Mouse (Mus musculus) heart, embryonic 14.5 days (tissue): ENCODE measurements around the gene Tspan11. TPM values are rescaled to one million over a fixed set of nuclear protein-coding genes. Genes with fewer than 3 reads are reported as not detected.

Experiments
- ATAC-seq: fragments of 200-750 bp; cut with Nextera tagmentation; 2 replicates; pipeline ENCODE4 v1.8.0; 2017; ENCODE audit warnings: low read depth, moderate TSS enrichment; ENCODE audit not compliant: insufficient number of reproducible peaks, insufficient read depth, low FRiP score
- H3K27ac ChIP-seq, 2 experiments: fragments of 200-500 bp in 1 of 2; fragments of 300-500 bp in 1 of 2; sonication (generic) in 1 of 2; replicated peaks in 1 of 2; 2 replicates each; pipeline ENCODE4 v1.5.1; 2012 to 2014; ENCODE audit warnings: low read depth in 2 of 2, low read length in 2 of 2, control low read depth in 1 of 2, mild to moderate bottlenecking in 1 of 2, mixed read lengths in 1 of 2; ENCODE audit not compliant: control insufficient read depth in 1 of 2, insufficient read depth in 1 of 2
- H3K27me3 ChIP-seq: fragments of 300-500 bp; sonication (generic); 2 replicates; pipeline ENCODE4 v1.6.1; 2014; ENCODE audit warnings: mild to moderate bottlenecking, low read length, control low read depth; ENCODE audit not compliant: control insufficient read depth, insufficient read depth
- H3K36me3 ChIP-seq: fragments of 300-500 bp; sonication (generic); 2 replicates; pipeline ENCODE4 v1.6.1; 2014; ENCODE audit warnings: mild to moderate bottlenecking, control low read depth, low read length, mixed read lengths; ENCODE audit not compliant: control insufficient read depth, insufficient read depth
- H3K4me1 ChIP-seq, 2 experiments: fragments of 200-500 bp in 1 of 2; fragments of 300-500 bp in 1 of 2; sonication (generic) in 1 of 2; 2 replicates each; pipeline ENCODE4 v1.6.1; 2012 to 2014; ENCODE audit warnings: low read length in 2 of 2, control low read depth in 1 of 2, mixed read lengths in 1 of 2; ENCODE audit not compliant: control insufficient read depth in 2 of 2, insufficient read depth in 2 of 2
- H3K4me2 ChIP-seq: fragments of 300-500 bp; sonication (generic); 2 replicates; pipeline ENCODE4 v1.6.1; 2014; ENCODE audit warnings: mild to moderate bottlenecking, low read length
- H3K4me3 ChIP-seq, 2 experiments: fragments of 200-500 bp in 1 of 2; fragments of 300-500 bp in 1 of 2; sonication (generic) in 1 of 2; 2 replicates each; pipeline ENCODE4 v1.5.1; 2012 to 2014; ENCODE audit warnings: low read length in 2 of 2, mild to moderate bottlenecking in 2 of 2, control low read depth in 1 of 2, low read depth in 1 of 2, moderate library complexity in 1 of 2; ENCODE audit not compliant: control insufficient read depth in 1 of 2, insufficient read depth in 1 of 2
- H3K9ac ChIP-seq: fragments of 300-500 bp; sonication (generic); 2 replicates; pipeline ENCODE4 v1.6.1; 2014; ENCODE audit warnings: mild to moderate bottlenecking, low read length
- H3K9me3 ChIP-seq: fragments of 300-500 bp; sonication (generic); 2 replicates; pipeline ENCODE4 v1.6.1; 2016; ENCODE audit warnings: low read length, control low read depth; ENCODE audit not compliant: control insufficient read depth
- WGBS: fragments of 180-500 bp; shearing (Covaris S2); extraction: QIAGEN DNeasy Blood & Tissue Kit; methylation state at CpG from one replicate; pipeline ENCODE4 v1.1.7; 2014; 5-methylcytosine and 5-hydroxymethylcytosine counted together
- polyA plus RNA-seq: library from polyadenylated mRNA; unstranded; fragments of >200 nt; fragmentation: Nextera tagmentation; extraction: Ambion mirVana; gene quantifications from 2 replicates; pipeline ENCODE4 v1.2.1, GENCODE M21; 2014

The Tspan11 gene
- polyA plus RNA-seq, 1 experiment from 2014 or later, result 2.5 TPM

DNA sequence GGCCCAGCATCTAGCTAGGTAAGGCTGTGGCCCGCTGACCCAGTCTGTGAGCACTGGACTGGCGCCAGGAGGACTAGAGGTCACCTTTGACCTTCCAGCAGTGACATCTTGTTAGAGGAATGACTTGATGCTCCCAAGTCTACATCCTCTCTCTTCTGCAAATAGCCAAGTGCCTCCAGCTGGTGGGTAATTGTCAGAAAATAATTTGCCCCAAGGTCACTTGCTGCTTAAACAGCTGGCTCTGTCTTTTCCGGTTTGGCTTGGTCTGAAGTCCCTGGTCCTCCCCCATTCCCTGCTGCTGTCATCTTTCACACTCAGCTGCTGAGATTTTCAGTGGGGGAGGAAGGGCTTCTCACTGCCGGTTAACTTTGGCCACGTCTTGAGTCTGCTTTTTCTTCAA, 45.3 kb downstream of the Tspan11 start:
- Histone ChIP-seq H3K9ac (no peak overlapping the region), H3K27ac (no peak overlapping the region), H3K4me1 (peaks cover 28 to 33% of the 10 kb centered on the region in 2 experiments), H3K4me2 (no peak overlapping the region), H3K27me3 (no peaks in the 10 kb centered on the region), H3K36me3 (no peaks in the 10 kb centered on the region), H3K9me3 (no peaks in the 10 kb centered on the region), H3K4me3 (no peak overlapping the region)
- WGBS, result 41% methylated on average over 5 of the region's 5 CpGs
- ATAC-seq, result no peak

DNA sequence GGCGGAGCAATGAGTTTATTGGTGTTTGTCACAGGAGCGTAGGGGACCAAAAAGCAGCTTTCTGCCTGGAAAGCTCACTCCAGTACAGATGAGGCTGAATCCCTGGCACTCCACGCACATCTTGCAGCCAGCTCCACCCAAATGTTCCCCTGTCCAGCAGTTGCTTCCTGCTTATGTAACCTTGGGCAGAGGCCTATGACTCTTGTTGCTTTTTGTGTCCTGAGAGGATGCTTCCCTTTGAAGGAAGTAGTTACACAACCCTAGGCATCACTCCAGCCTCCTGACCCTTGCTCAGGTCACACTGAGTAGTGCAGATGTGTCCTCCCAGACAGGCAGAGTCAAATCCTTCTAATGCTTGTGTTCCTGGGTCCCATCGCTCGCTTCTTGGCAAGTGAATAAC, 46.5 kb downstream of the Tspan11 start:
- no peak for ATAC-seq
- Histone ChIP-seq H3K4me3 (no peak overlapping the region), H3K36me3 (no peaks in the 10 kb centered on the region), H3K27ac (no peak overlapping the region), H3K9ac (no peak overlapping the region), H3K4me2 (no peak overlapping the region), H3K4me1 (peaks cover 22% of the 10 kb centered on the region in 2 experiments), H3K9me3 (no peaks in the 10 kb centered on the region), H3K27me3 (no peaks in the 10 kb centered on the region)
- 92% methylated on average over 5 of the region's 5 CpGs for WGBS

DNA sequence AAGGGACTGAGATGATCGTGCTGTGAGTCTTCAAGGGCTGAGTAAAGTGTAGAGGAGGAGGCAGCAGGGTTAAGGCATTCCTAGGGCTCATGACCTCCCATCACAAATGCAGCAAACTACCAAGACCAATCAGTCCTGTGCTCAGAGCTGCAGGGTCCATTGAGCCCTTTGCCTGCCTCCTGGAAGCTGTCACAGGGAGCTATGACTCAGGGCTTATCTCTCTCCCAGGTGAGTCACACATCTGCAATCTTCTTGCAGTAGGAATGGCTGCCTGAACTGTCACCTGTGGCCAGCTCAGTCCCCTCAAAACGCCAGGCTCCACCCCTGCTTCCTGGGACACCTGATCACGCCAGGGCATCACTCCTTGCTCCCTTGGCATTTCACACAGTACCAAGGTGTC, 47.7 kb downstream of the Tspan11 start:
- H3K4me1 ChIP-seq, result peaks cover 14 to 17% of the 10 kb centered on the region in 2 experiments
- H3K9ac ChIP-seq, result no peak overlapping the region
- H3K9me3 ChIP-seq, result no peaks in the 10 kb centered on the region
- WGBS, result 72% methylated on average over 3 of the region's 3 CpGs
- no peak overlapping the region for H3K4me3 ChIP-seq
- H3K4me2 ChIP-seq, result no peak overlapping the region
- no peaks in the 10 kb centered on the region for H3K27me3 ChIP-seq
- no peak for ATAC-seq
- no peaks in the 10 kb centered on the region for H3K36me3 ChIP-seq
- H3K27ac ChIP-seq, result no peak overlapping the region

DNA sequence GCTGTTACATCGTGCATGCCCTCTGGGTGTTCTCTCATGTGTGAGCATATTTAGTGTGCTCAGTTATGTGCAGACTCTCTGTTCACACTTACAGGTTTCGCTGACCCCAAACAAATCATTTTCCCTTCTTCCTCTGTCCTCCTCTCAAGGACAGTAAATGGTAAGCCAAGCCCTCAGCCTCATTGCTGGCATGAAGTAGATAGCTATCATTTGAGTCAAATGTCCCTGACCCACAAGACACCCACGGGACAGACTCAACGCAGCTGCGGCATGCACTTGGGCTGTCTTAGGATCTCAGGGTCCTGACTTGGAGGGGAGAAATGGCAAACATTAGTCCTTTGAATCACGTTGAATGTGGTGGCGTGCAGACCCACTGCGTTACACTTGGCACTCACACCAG, 55.0 kb downstream of the Tspan11 start:
- no peaks in the 10 kb centered on the region for H3K9me3 ChIP-seq
- no peak overlapping the region for H3K27ac ChIP-seq
- H3K4me3 ChIP-seq, result no peak overlapping the region
- H3K4me2 ChIP-seq, result no peak overlapping the region
- 85% methylated on average over 8 of the region's 8 CpGs for WGBS
- no peaks in the 10 kb centered on the region for H3K36me3 ChIP-seq
- no peaks in the 10 kb centered on the region for H3K27me3 ChIP-seq
- no peaks in the 10 kb centered on the region for H3K4me1 ChIP-seq
- no peak overlapping the region for H3K9ac ChIP-seq
- no peak for ATAC-seq

DNA sequence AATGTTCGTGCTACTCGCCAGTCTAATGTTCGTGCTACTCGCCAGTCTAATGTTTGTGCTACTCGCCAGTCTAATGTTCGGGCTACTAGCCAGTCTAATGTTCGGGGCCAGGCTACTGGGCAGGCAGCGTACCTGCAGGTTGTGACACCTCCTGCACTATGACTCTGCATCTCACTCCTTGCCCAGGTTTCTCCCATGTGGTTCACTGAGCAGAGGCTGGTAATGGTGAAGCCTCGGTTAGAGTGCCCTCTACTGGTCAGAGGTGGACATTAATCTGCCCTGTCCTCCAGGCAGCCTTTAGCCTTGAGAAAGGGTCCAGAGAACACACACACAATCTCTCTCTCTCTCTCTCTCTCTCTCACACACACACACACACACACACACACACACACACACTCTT, 58.3 kb downstream of the Tspan11 start:
- Histone ChIP-seq H3K4me3 (no peak overlapping the region), H3K27ac (no peak overlapping the region), H3K9ac (no peak overlapping the region), H3K4me1 (no peaks in the 10 kb centered on the region), H3K27me3 (no peaks in the 10 kb centered on the region), H3K36me3 (no peaks in the 10 kb centered on the region), H3K4me2 (no peak overlapping the region), H3K9me3 (no peaks in the 10 kb centered on the region)
- 57% methylated on average over 9 of the region's 9 CpGs for WGBS
- ATAC-seq, result no peak

DNA sequence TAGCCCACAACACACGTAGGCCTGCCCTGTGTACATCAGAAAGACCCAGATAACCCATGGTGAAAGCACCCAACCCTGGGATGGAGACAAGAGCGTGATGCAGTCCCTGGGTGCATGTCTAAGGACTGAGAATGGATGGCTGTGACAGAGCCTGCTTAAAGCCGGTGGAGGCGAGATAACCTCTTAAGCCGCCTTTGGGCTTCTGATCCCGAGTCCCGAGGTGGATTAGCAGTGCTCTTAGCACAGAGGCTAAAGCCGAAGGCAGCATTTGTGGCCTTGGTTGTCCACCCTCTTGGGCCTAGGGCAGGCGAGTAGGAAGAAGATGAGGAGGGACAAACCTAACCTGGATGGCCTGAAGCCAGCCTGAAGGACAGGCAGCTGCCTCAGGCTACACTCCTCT, 61.3 kb downstream of the Tspan11 start:
- Histone ChIP-seq H3K4me3 (no peak overlapping the region), H3K9ac (no peak overlapping the region), H3K9me3 (no peaks in the 10 kb centered on the region), H3K4me2 (no peak overlapping the region), H3K4me1 (no peaks in the 10 kb centered on the region), H3K27ac (no peak overlapping the region), H3K27me3 (no peaks in the 10 kb centered on the region), H3K36me3 (no peaks in the 10 kb centered on the region)
- WGBS, result 54% methylated on average over 9 of the region's 9 CpGs
- no peak for ATAC-seq

DNA sequence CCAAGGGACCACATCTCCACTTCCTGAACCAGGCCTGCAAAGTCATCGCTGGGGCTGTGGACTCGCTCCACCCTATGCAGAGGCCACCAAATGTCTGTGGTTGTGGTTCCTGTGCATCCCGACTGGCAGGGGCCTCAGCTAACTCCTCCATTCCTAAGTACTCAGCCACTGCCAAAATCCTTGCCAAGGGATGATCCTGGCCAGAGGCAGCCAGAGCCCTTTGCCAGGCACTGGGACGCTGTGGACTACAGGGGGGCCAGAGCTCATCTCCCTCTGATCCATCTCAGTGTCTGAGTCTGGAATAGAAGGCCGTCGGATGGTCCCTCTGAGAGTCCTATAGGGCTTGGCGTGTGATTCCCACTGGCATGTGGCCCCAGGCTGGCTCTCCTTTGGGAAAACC, 62.5 kb downstream of the Tspan11 start:
- H3K27me3 ChIP-seq, result no peaks in the 10 kb centered on the region
- H3K4me2 ChIP-seq, result no peak overlapping the region
- no peaks in the 10 kb centered on the region for H3K9me3 ChIP-seq
- H3K27ac ChIP-seq, result no peak overlapping the region
- no peak overlapping the region for H3K4me3 ChIP-seq
- no peaks in the 10 kb centered on the region for H3K36me3 ChIP-seq
- 84% methylated on average over 7 of the region's 7 CpGs for WGBS
- no peaks in the 10 kb centered on the region for H3K4me1 ChIP-seq
- no peak overlapping the region for H3K9ac ChIP-seq
- ATAC-seq, result no peak

DNA sequence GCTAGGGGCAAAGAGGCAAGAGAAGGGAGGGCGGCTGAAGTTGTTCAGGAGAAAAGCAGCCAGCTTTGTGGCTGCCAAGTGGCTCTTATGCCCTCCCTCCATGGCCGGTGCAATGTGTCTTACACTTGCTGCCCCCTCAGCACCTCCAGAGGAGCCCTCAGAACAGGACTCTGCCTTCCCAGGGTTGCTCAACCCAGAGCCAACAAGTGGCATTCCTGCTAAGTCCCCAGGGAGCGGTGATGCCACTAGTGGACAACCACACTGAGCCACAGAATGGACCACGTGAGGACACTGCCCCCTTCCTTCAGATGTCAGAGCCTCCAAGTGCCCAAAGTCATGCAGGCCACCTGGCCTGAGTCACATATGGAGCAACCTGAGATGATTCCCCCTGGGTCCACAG, 65.7 kb downstream of the Tspan11 start:
- Histone ChIP-seq H3K9me3 (no peaks in the 10 kb centered on the region), H3K9ac (no peak overlapping the region), H3K4me3 (no peak overlapping the region), H3K27me3 (no peaks in the 10 kb centered on the region), H3K4me1 (no peaks in the 10 kb centered on the region), H3K4me2 (no peak overlapping the region), H3K27ac (no peak overlapping the region), H3K36me3 (no peaks in the 10 kb centered on the region)
- 77% methylated on average over 4 of the region's 4 CpGs for WGBS
- no peak for ATAC-seq
